In genomic region chr17:8340407-8341359, GRCm38 (mm10) we compare ENCODE assay signal across 9 mouse cellular contexts. TPM values are rescaled to one million over a fixed set of nuclear protein-coding genes. Genes with fewer than 3 reads are reported as not detected.
DNase-seq lines count a peak whose midpoint lies in the region; ATAC-seq and TF ChIP-seq lines count a peak whose summit lies in the region.
"Had no signal": no experiment of that assay in that cellular context is flagged by ENCODE, and none has a peak within 500 bp of the region (broad histone marks: within the 10 kb centered on the region; RNA-seq: fewer than 3 reads in every experiment).

No protein-coding gene starts in this region.

- H3K4me1 ChIP-seq in heart, embryonic 11.5 days (ENCODE audit: control insufficient read depth, insufficient read depth, low read length): peaks cover 10% of the 10 kb centered on the region
- H3K4me1 ChIP-seq in forebrain, postnatal 0 days (ENCODE audit: insufficient read depth): peaks cover 29% of the 10 kb centered on the region
- peaks cover 14% of the 10 kb centered on the region; the same call in 1 of the 2 replicates for H3K4me1 ChIP-seq in intestine, embryonic 16.5 days (ENCODE audit: control insufficient read depth, insufficient read depth, low read length)
- no peaks in the 10 kb centered on the region for H3K4me1 ChIP-seq in liver, embryonic 14.5 days (replicated peaks; ENCODE audit: control insufficient read depth in 2 of 2, insufficient read depth in 2 of 2, low read length in 1 of 2)
- H3K4me1 ChIP-seq in neural tube, embryonic 13.5 days (replicated peaks): peaks cover 43% of the 10 kb centered on the region

- H3K4me2 ChIP-seq in heart, embryonic 11.5 days: peak overlapping the region; percentile 98
- H3K4me2 ChIP-seq in forebrain, postnatal 0 days (ENCODE audit: low read depth): peak overlapping the region; percentile 99
- peak overlapping the region; percentile 99 for H3K4me2 ChIP-seq in intestine, embryonic 16.5 days (ENCODE audit: low read depth, low read length)
- H3K4me2 ChIP-seq in liver, embryonic 14.5 days (ENCODE audit: low read depth): peak overlapping the region; percentile 54
- peak overlapping the region; percentile 98 for H3K4me2 ChIP-seq in neural tube, embryonic 13.5 days

- H3K4me3 ChIP-seq in heart, embryonic 11.5 days (ENCODE audit: low read depth, low read length): peak overlapping the region; percentile 52
- H3K4me3 ChIP-seq in forebrain, postnatal 0 days (ENCODE audit: low read depth, low read length): peak overlapping the region; percentile 77
- H3K4me3 ChIP-seq in intestine, embryonic 16.5 days (ENCODE audit: low read length): peak overlapping the region; percentile 59
- H3K4me3 ChIP-seq in liver, embryonic 14.5 days (ENCODE audit: insufficient read depth in 1 of 2, low read depth in 2 of 2, low read length in 2 of 2): peak overlapping the region in 1 of 2 experiments; percentile 25; a peak in 2 of 4 replicates
- peak overlapping the region; percentile 73 for H3K4me3 ChIP-seq in neural tube, embryonic 13.5 days

- H3K27ac ChIP-seq in heart, embryonic 11.5 days (ENCODE audit: low read depth, low read length): no peak overlapping the region
- H3K27ac ChIP-seq in forebrain, postnatal 0 days (ENCODE audit: low read depth, low read length): peak overlapping the region; percentile 89
- H3K27ac ChIP-seq in intestine, embryonic 16.5 days (ENCODE audit: low read length): no peak overlapping the region
- H3K27ac ChIP-seq in liver, embryonic 14.5 days: no peak overlapping the region
- H3K27ac ChIP-seq in neural tube, embryonic 13.5 days (replicated peaks): peak overlapping the region; percentile 86
- H3K27ac ChIP-seq: macrophage had no signal

- no peaks in the 10 kb centered on the region for H3K36me3 ChIP-seq in heart, embryonic 11.5 days (ENCODE audit: control insufficient read depth, insufficient read depth, low read length)
- no peaks in the 10 kb centered on the region for H3K36me3 ChIP-seq in forebrain, postnatal 0 days (ENCODE audit: insufficient read depth)
- H3K36me3 ChIP-seq in intestine, embryonic 16.5 days (ENCODE audit: control insufficient read depth, insufficient read depth, low read length): no peaks in the 10 kb centered on the region
- no peaks in the 10 kb centered on the region for H3K36me3 ChIP-seq in liver, embryonic 14.5 days (replicated peaks; ENCODE audit: control insufficient read depth, insufficient read depth, low read depth)
- no peaks in the 10 kb centered on the region for H3K36me3 ChIP-seq in neural tube, embryonic 13.5 days

- TF ChIP-seq CTCF in forebrain, postnatal 0 days (IDR thresholded peaks at IDR 0.05; ENCODE audit: low read depth): no peak
- TF ChIP-seq CTCF in liver, embryonic 14.5 days (IDR thresholded peaks at IDR 0.05; ENCODE audit: low read depth): no peak

- H3K9me3 ChIP-seq in heart, embryonic 11.5 days (replicated peaks; ENCODE audit: control insufficient read depth, low read length): no peaks in the 10 kb centered on the region
- H3K9me3 ChIP-seq in forebrain, postnatal 0 days (ENCODE audit: low read length): no peaks in the 10 kb centered on the region
- H3K9me3 ChIP-seq in intestine, embryonic 16.5 days (ENCODE audit: control insufficient read depth, low read length): no peaks in the 10 kb centered on the region; the same call in 1 of the 2 replicates
- H3K9me3 ChIP-seq in liver, embryonic 14.5 days (ENCODE audit: control insufficient read depth, low read length): no peaks in the 10 kb centered on the region
- no peaks in the 10 kb centered on the region for H3K9me3 ChIP-seq in neural tube, embryonic 13.5 days

- ATAC-seq in heart, embryonic 11.5 days (replicated peaks; ENCODE audit: insufficient number of reproducible peaks, low FRiP score, low TSS enrichment): no peak
- peak; percentile 84 for ATAC-seq in forebrain, postnatal 0 days
- peak; percentile 64 for ATAC-seq in intestine, embryonic 16.5 days
- ATAC-seq in liver, embryonic 14.5 days (ENCODE audit: insufficient read depth): no peak
- peak; percentile 87 for ATAC-seq in neural tube, embryonic 13.5 days (ENCODE audit: low read depth)
- ATAC-seq in erythroblast, adult 5-6 weeks (replicated peaks; ENCODE audit: low FRiP score, poor library complexity, severe bottlenecking): no peak

- DNase-seq in heart, adult 8-10 months (ENCODE audit: low spot score): no peak
- peak; percentile 31 to 59 for DNase-seq in cerebellum, adult 18-20 months
- peak; percentile 86 for DNase-seq in forebrain, postnatal 0 days
- DNase-seq in liver, embryonic 14.5 days (ENCODE audit: low read depth in 3 of 3, low spot score in 3 of 3): no peak

- no peak for TF ChIP-seq EP300 in liver, embryonic 14.5 days (IDR thresholded peaks at IDR 0.05; ENCODE audit: low read depth)

- H3K27me3 ChIP-seq in heart, embryonic 11.5 days (ENCODE audit: control insufficient read depth, insufficient read depth, low read length): peaks cover 55% of the 10 kb centered on the region
- H3K27me3 ChIP-seq in forebrain, postnatal 0 days (ENCODE audit: insufficient read depth, low read length): no peaks in the 10 kb centered on the region
- H3K27me3 ChIP-seq in intestine, embryonic 16.5 days (replicated peaks; ENCODE audit: control insufficient read depth, insufficient read depth, low read length): peaks cover 36% of the 10 kb centered on the region
- peaks cover 35% of the 10 kb centered on the region for H3K27me3 ChIP-seq in liver, embryonic 14.5 days (ENCODE audit: control insufficient read depth, insufficient read depth, low read length)
- H3K27me3 ChIP-seq in neural tube, embryonic 13.5 days: peaks cover 33% of the 10 kb centered on the region

- peak overlapping the region; percentile 13 for H3K9ac ChIP-seq in heart, embryonic 11.5 days (ENCODE audit: low read depth, low read length)
- peak overlapping the region; percentile 97 for H3K9ac ChIP-seq in forebrain, postnatal 0 days
- H3K9ac ChIP-seq in intestine, embryonic 16.5 days (ENCODE audit: low read depth, low read length): peak overlapping the region; percentile 68
- H3K9ac ChIP-seq in liver, embryonic 14.5 days (replicated peaks): no peak overlapping the region
- peak overlapping the region; percentile 94 for H3K9ac ChIP-seq in neural tube, embryonic 13.5 days

- WGBS in heart, embryonic 11.5 days (ENCODE audit: insufficient replicate concordance): under 1% methylated on average over 52 of the region's 92 CpGs
- 3% methylated on average over 84 of the region's 92 CpGs for WGBS in forebrain, postnatal 0 days
- WGBS in intestine, embryonic 16.5 days: under 1% methylated on average over 73 of the region's 92 CpGs
- 1% methylated on average over 75 of the region's 92 CpGs for WGBS in liver, embryonic 14.5 days (ENCODE audit: insufficient replicate concordance)
- 1% methylated on average over 79 of the region's 92 CpGs for WGBS in neural tube, embryonic 13.5 days

RNA-seq across cellular contexts. Expression of gene Prr18, which starts 3.4 kb away (rescaled TPM):
- polyA plus RNA-seq in heart, embryonic 11.5 days (2014; fragmentation: Nextera tagmentation; extraction: Ambion mirVana): 0.39 TPM in 1 of 2 replicates, not detected in the other
- total RNA-seq in heart, adult 8-10 months (2022): under 1 TPM in 2 of 4 experiments, not detected in 2; 0.06 to 0.17 TPM
- total RNA-seq in forebrain, postnatal 0 days (2014; rRNA removed): 22.8 and 24.0 TPM in 2 replicates
- polyA plus RNA-seq in forebrain, postnatal 0 days (2015; fragmentation: Nextera tagmentation; extraction: Ambion mirVana): 11.1 and 15.6 TPM in 2 replicates
- 0.17 and 0.20 TPM in 2 replicates for polyA plus RNA-seq in intestine, embryonic 16.5 days (2015; fragmentation: Nextera tagmentation; extraction: Ambion mirVana)
- 0.03 and 0.06 TPM in 2 replicates for polyA plus RNA-seq in liver, embryonic 14.5 days (2012; rRNA removed)
- polyA plus RNA-seq in liver, embryonic 14.5 days (2014; fragmentation: Nextera tagmentation; extraction: Ambion mirVana): not detected in 2 replicates
- 9.8 TPM in 2 replicates for polyA plus RNA-seq in neural tube, embryonic 13.5 days (2015; fragmentation: Nextera tagmentation; extraction: Ambion mirVana)
- 0.42 TPM in 1 of 2 replicates, not detected in the other for total RNA-seq in erythroblast, adult 5-6 weeks (2015; ENCODE audit: low replicate concordance)
- total RNA-seq in erythroblast, adult 5-6 weeks (2017; ENCODE audit: low replicate concordance): not detected in 2 replicates

RNA-seq across cellular contexts. Expression of gene T2, which starts 15.1 kb away (rescaled TPM):
- polyA plus RNA-seq in heart, embryonic 11.5 days (2014; fragmentation: Nextera tagmentation; extraction: Ambion mirVana): 0.73 and 0.79 TPM in 2 replicates
- under 1 TPM; 0.14 to 0.60 (median 0.41) TPM for total RNA-seq in heart, adult 8-10 months (2022)
- total RNA-seq in forebrain, postnatal 0 days (2014; rRNA removed): 0.69 and 1.8 TPM in 2 replicates
- 0.51 and 0.60 TPM in 2 replicates for polyA plus RNA-seq in forebrain, postnatal 0 days (2015; fragmentation: Nextera tagmentation; extraction: Ambion mirVana)
- 0.22 and 0.24 TPM in 2 replicates for polyA plus RNA-seq in intestine, embryonic 16.5 days (2015; fragmentation: Nextera tagmentation; extraction: Ambion mirVana)
- 0.04 and 0.09 TPM in 2 replicates for polyA plus RNA-seq in liver, embryonic 14.5 days (2012; rRNA removed)
- not detected in 2 replicates for polyA plus RNA-seq in liver, embryonic 14.5 days (2014; fragmentation: Nextera tagmentation; extraction: Ambion mirVana)
- 0.47 and 0.62 TPM in 2 replicates for polyA plus RNA-seq in neural tube, embryonic 13.5 days (2015; fragmentation: Nextera tagmentation; extraction: Ambion mirVana)
- not detected in 2 replicates for total RNA-seq in erythroblast, adult 5-6 weeks (2015; ENCODE audit: low replicate concordance)
- total RNA-seq in erythroblast, adult 5-6 weeks (2017; ENCODE audit: low replicate concordance): not detected in 2 replicates
- polyA plus RNA-seq: macrophage had no signal

RNA-seq across cellular contexts. Expression of gene Sft2d1, which starts 29.8 kb away (rescaled TPM):
- polyA plus RNA-seq in heart, embryonic 11.5 days (2014; fragmentation: Nextera tagmentation; extraction: Ambion mirVana): 66.9 and 71.5 TPM in 2 replicates
- 10 to 100 TPM; 14.4 to 18.8 (median 16.2) TPM for total RNA-seq in heart, adult 8-10 months (2022)
- total RNA-seq in forebrain, postnatal 0 days (2014; rRNA removed): 119 and 138 TPM in 2 replicates
- polyA plus RNA-seq in forebrain, postnatal 0 days (2015; fragmentation: Nextera tagmentation; extraction: Ambion mirVana): 196 and 226 TPM in 2 replicates
- polyA plus RNA-seq in intestine, embryonic 16.5 days (2015; fragmentation: Nextera tagmentation; extraction: Ambion mirVana): 91.7 and 92.5 TPM in 2 replicates
- polyA plus RNA-seq in liver, embryonic 14.5 days (2012; rRNA removed): 39.5 and 46.9 TPM in 2 replicates
- polyA plus RNA-seq in liver, embryonic 14.5 days (2014; fragmentation: Nextera tagmentation; extraction: Ambion mirVana): 51.7 and 51.9 TPM in 2 replicates
- 149 and 165 TPM in 2 replicates for polyA plus RNA-seq in neural tube, embryonic 13.5 days (2015; fragmentation: Nextera tagmentation; extraction: Ambion mirVana)
- 94.7 and 111 TPM in 2 replicates for total RNA-seq in erythroblast, adult 5-6 weeks (2015; ENCODE audit: low replicate concordance)
- 8.0 and 8.2 TPM in 2 replicates for total RNA-seq in erythroblast, adult 5-6 weeks (2017; ENCODE audit: low replicate concordance)

RNA-seq across cellular contexts. Expression of gene Mpc1, which starts 58.0 kb away (rescaled TPM):
- polyA plus RNA-seq in heart, embryonic 11.5 days (2014; fragmentation: Nextera tagmentation; extraction: Ambion mirVana): 152 and 153 TPM in 2 replicates
- 100 to 1,000 TPM; 872 to 928 (median 908) TPM for total RNA-seq in heart, adult 8-10 months (2022)
- 306 and 379 TPM in 2 replicates for total RNA-seq in forebrain, postnatal 0 days (2014; rRNA removed)
- 559 and 716 TPM in 2 replicates for polyA plus RNA-seq in forebrain, postnatal 0 days (2015; fragmentation: Nextera tagmentation; extraction: Ambion mirVana)
- polyA plus RNA-seq in intestine, embryonic 16.5 days (2015; fragmentation: Nextera tagmentation; extraction: Ambion mirVana): 223 and 235 TPM in 2 replicates
- polyA plus RNA-seq in liver, embryonic 14.5 days (2012; rRNA removed): 45.9 and 50.5 TPM in 2 replicates
- 150 and 151 TPM in 2 replicates for polyA plus RNA-seq in liver, embryonic 14.5 days (2014; fragmentation: Nextera tagmentation; extraction: Ambion mirVana)
- 290 and 317 TPM in 2 replicates for polyA plus RNA-seq in neural tube, embryonic 13.5 days (2015; fragmentation: Nextera tagmentation; extraction: Ambion mirVana)
- total RNA-seq in erythroblast, adult 5-6 weeks (2015; ENCODE audit: low replicate concordance): 46.5 and 65.0 TPM in 2 replicates
- total RNA-seq in erythroblast, adult 5-6 weeks (2017; ENCODE audit: low replicate concordance): 21.7 and 52.1 TPM in 2 replicates

Comparison
In these comparisons a context has a peak if more than half of its experiments do, and no peak if none do; other contexts are left out.
1. ATAC-seq: peak in forebrain, postnatal 0 days (single experiment), intestine, embryonic 16.5 days (single experiment) and neural tube, embryonic 13.5 days (single experiment); none in heart, embryonic 11.5 days (single experiment), liver, embryonic 14.5 days (single experiment) and erythroblast, adult 5-6 weeks (single experiment).
2. H3K27ac ChIP-seq: peak in forebrain, postnatal 0 days (single experiment) and neural tube, embryonic 13.5 days (single experiment); none in heart, embryonic 11.5 days (single experiment), intestine, embryonic 16.5 days (single experiment) and liver, embryonic 14.5 days (single experiment).
3. DNase-seq: peak in cerebellum, adult 18-20 months (2 of 2) and forebrain, postnatal 0 days (single experiment); none in heart, adult 8-10 months (single experiment) and liver, embryonic 14.5 days (0 of 3).
4. Peak in every context shown above with its lines, with median percentiles within 50 percentile points of each other: H3K4me2 ChIP-seq.